In genomic region chr2:119971316-119971715, GRCm38 (mm10) we compare ENCODE assay signal across 9 mouse cellular contexts. TPM values are rescaled to one million over a fixed set of nuclear protein-coding genes. Genes with fewer than 3 reads are reported as not detected.
A peak's percentile ranks its signal among the peaks of the same experiment; 100 is the strongest.
DNase-seq lines count a peak whose midpoint lies in the region; ATAC-seq lines count a peak whose summit lies in the region.
"Had no signal": no experiment of that assay in that cellular context is flagged by ENCODE, and none has a peak within 500 bp of the region (broad histone marks: within the 10 kb centered on the region; RNA-seq: fewer than 3 reads in every experiment).

No protein-coding gene starts in this region.

- H3K36me3 ChIP-seq in heart, embryonic 15.5 days: peaks cover 10% of the 10 kb centered on the region; the same call in 1 of the 2 replicates
- H3K36me3 ChIP-seq in limb, embryonic 15.5 days: peaks cover 2% of the 10 kb centered on the region; the same call in 1 of the 2 replicates

- no peak for DNase-seq in heart, postnatal 36 days
- DNase-seq in 3T3-L1 (ENCODE audit: low read depth, low spot score) (peak; percentile 59), adipocyte (ENCODE audit: low spot score) (peak; percentile 26)
- DNase-seq in thymus, postnatal 0 days (ENCODE audit: low spot score): no peak
- no peak for DNase-seq in cerebellum, adult 11-12 months
- DNase-seq in urinary bladder, postnatal 10 days (ENCODE audit: low spot score): no peak

- H3K27me3 ChIP-seq in heart, embryonic 15.5 days: no peaks in the 10 kb centered on the region
- H3K27me3 ChIP-seq in limb, embryonic 15.5 days: no peaks in the 10 kb centered on the region

- intact Hi-C loops in heart, postnatal 36 days (cut with DNase I): loop anchor here (2.0 kb wide), 1 partner anchor 105 kb away; no protein-coding TSS in a partner anchor

- no peaks in the 10 kb centered on the region for H3K9me3 ChIP-seq in heart, embryonic 15.5 days (replicated peaks)
- no peaks in the 10 kb centered on the region for H3K9me3 ChIP-seq in limb, embryonic 15.5 days
- H3K9me3 ChIP-seq: G1E had no signal

- H3K4me1 ChIP-seq in heart, embryonic 15.5 days (replicated peaks): peaks cover 11% of the 10 kb centered on the region
- H3K4me1 ChIP-seq in limb, embryonic 15.5 days: peaks cover 23% of the 10 kb centered on the region

- no peak overlapping the region for H3K4me3 ChIP-seq in heart, embryonic 15.5 days
- no peak overlapping the region for H3K4me3 ChIP-seq in limb, embryonic 15.5 days

- 72% methylated on average over 3 of the region's 3 CpGs for WGBS in heart, embryonic 15.5 days
- WGBS in limb, embryonic 15.5 days: 81% methylated on average over 3 of the region's 3 CpGs

- peak overlapping the region; percentile 82 for H3K4me2 ChIP-seq in heart, embryonic 15.5 days
- peak overlapping the region; percentile 66 for H3K4me2 ChIP-seq in limb, embryonic 15.5 days

- ATAC-seq in heart, embryonic 15.5 days (replicated peaks; ENCODE audit: insufficient number of reproducible peaks, insufficient read depth, low FRiP score, low read depth): no peak
- no peak for ATAC-seq in limb, embryonic 15.5 days (ENCODE audit: insufficient number of reproducible peaks, low FRiP score, low TSS enrichment, low read depth)

- H3K9ac ChIP-seq in heart, embryonic 15.5 days: no peak overlapping the region
- H3K9ac ChIP-seq in limb, embryonic 15.5 days: no peak overlapping the region

- peak overlapping the region; percentile 59; the same call in 1 of the 2 replicates for H3K27ac ChIP-seq in heart, embryonic 15.5 days
- peak overlapping the region; percentile 75; the same call in 1 of the 2 replicates for H3K27ac ChIP-seq in limb, embryonic 15.5 days

RNA-seq across cellular contexts. Expression of gene Mapkbp1, which starts 1.2 kb away (rescaled TPM):
- polyA plus RNA-seq in heart, embryonic 15.5 days (2015; fragmentation: Nextera tagmentation; extraction: Ambion mirVana): 1.8 and 3.0 TPM in 2 replicates
- total RNA-seq in heart, postnatal 36 days (2021): 1 to 10 TPM; 7.8 to 9.2 TPM
- polyA plus RNA-seq in limb, embryonic 15.5 days (2015; fragmentation: Nextera tagmentation; extraction: Ambion mirVana): 4.0 and 4.3 TPM in 2 replicates
- polyA plus RNA-seq in thymus, postnatal 0 days (2015; fragmentation: Nextera tagmentation; extraction: Ambion mirVana): 0.68 and 1.2 TPM in 2 replicates

RNA-seq across cellular contexts. Expression of gene Jmjd7, which starts 56.0 kb away (rescaled TPM):
- polyA plus RNA-seq in heart, embryonic 15.5 days (2015; fragmentation: Nextera tagmentation; extraction: Ambion mirVana): 12.3 and 16.6 TPM in 2 replicates
- total RNA-seq in heart, postnatal 36 days (2021): 1 to 10 TPM; 7.7 to 8.2 TPM
- polyA plus RNA-seq in limb, embryonic 15.5 days (2015; fragmentation: Nextera tagmentation; extraction: Ambion mirVana): 17.5 and 18.4 TPM in 2 replicates
- polyA plus RNA-seq in thymus, postnatal 0 days (2015; fragmentation: Nextera tagmentation; extraction: Ambion mirVana): 18.3 and 22.1 TPM in 2 replicates

RNA-seq across cellular contexts. Expression of gene Gm28042, which starts 56.0 kb away (rescaled TPM):
- polyA plus RNA-seq in heart, embryonic 15.5 days (2015; fragmentation: Nextera tagmentation; extraction: Ambion mirVana): 3.1 and 4.1 TPM in 2 replicates
- 1 to 10 TPM in 1 of 2 experiments, under 1 TPM in 1; 0.68 to 1.3 TPM for total RNA-seq in heart, postnatal 36 days (2021)
- polyA plus RNA-seq in limb, embryonic 15.5 days (2015; fragmentation: Nextera tagmentation; extraction: Ambion mirVana): 3.8 and 5.0 TPM in 2 replicates
- 0.70 and 1.3 TPM in 2 replicates for polyA plus RNA-seq in thymus, postnatal 0 days (2015; fragmentation: Nextera tagmentation; extraction: Ambion mirVana)

Comparison
In these comparisons a context has a peak if more than half of its experiments do, and no peak if none do; other contexts are left out.
1. DNase-seq: peak in 3T3-L1 (single experiment) and adipocyte (single experiment); none in heart, postnatal 36 days (0 of 2), thymus, postnatal 0 days (single experiment), cerebellum, adult 11-12 months (single experiment) and urinary bladder, postnatal 10 days (single experiment).